Mouse (Mus musculus): ENCODE data around the gene Dld. TPM values are rescaled to one million over a fixed set of nuclear protein-coding genes. Genes with fewer than 3 reads are reported as not detected.
A peak's percentile ranks its signal among the peaks of the same experiment; 100 is the strongest.

Gene Dld
- polyA plus RNA-seq, 1 experiment: 2.8 TPM

DNA sequence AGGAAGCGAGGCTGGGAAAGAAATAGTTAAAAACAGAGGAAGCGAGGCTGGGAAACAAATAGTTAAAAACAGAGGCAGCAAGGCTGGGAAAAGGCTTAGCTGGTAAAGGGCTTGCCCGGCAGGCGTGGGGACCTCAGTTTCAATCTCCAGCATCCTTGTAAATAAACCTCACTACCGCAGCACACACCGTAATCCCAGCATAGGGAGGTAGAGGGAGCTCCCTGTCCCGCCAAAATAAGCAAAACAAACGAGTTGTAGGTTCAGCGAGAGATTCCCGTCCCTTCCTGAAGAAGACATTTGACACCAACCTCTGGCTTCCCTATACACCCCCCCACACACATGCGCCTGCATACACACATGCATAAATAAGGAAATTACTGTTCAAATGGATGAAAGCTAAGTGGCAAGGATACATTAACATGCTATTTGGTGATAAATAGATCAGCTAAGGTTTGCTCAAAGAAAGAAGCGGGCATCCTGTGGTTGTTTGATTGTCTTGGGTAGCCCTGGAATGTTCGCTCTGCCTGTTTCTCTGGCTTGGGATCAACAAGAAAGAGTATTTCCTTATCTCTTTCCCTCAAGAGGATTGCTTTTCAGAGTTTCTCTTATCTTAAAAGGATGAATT lies 25.2 kb upstream of the Dld start:
- no peaks in the 10 kb centered on the region for H3K27me3 ChIP-seq (replicated peaks)
- H3K4me3 ChIP-seq (replicated peaks): peak overlapping the region; percentile 53
- no peaks in the 10 kb centered on the region for H3K36me3 ChIP-seq (replicated peaks; ENCODE audit: low read length)
- H3K9me3 ChIP-seq: no peaks in the 10 kb centered on the region
- H3K4me1 ChIP-seq: peaks cover 28% of the 10 kb centered on the region
- TF ChIP-seq GATA1 (IDR thresholded peaks at IDR 0.05; ENCODE audit: borderline replicate concordance, low read length) (no peak), FLI1 (IDR thresholded peaks at IDR 0.05; ENCODE audit: low read length) (no peak)

DNA sequence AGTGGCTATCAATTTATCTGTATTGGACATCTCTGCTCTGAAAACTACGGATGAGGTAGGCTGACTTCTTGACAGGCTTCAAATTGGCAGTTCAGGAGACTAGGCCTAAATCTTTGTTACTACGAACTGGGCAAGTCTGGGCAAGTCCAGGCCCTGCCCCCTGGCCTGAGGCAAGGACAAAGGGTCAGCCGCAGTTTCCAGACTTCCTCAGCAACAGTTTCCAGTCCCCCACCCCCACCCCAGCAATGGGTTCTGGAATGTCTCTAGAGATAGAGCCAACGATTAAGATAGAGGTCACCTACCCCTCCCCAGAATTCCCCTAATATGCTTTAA lies 24.0 kb upstream of the Dld start:
- H3K9me3 ChIP-seq: no peaks in the 10 kb centered on the region
- no peak overlapping the region for H3K4me3 ChIP-seq (replicated peaks)
- TF ChIP-seq FLI1 (IDR thresholded peaks at IDR 0.05; ENCODE audit: low read length) (no peak), GATA1 (IDR thresholded peaks at IDR 0.05; ENCODE audit: borderline replicate concordance, low read length) (no peak)
- no peaks in the 10 kb centered on the region for H3K27me3 ChIP-seq (replicated peaks)
- no peaks in the 10 kb centered on the region for H3K36me3 ChIP-seq (replicated peaks; ENCODE audit: low read length)
- peaks cover 28% of the 10 kb centered on the region for H3K4me1 ChIP-seq

- H3K4me3 ChIP-seq (replicated peaks): peak overlapping the region; percentile 69
- no peak for TF ChIP-seq GATA1 (IDR thresholded peaks at IDR 0.05; ENCODE audit: borderline replicate concordance, low read length)
- TF ChIP-seq FLI1 (IDR thresholded peaks at IDR 0.05; ENCODE audit: low read length): no peak
- H3K9me3 ChIP-seq: no peaks in the 10 kb centered on the region
- H3K36me3 ChIP-seq (replicated peaks; ENCODE audit: low read length): no peaks in the 10 kb centered on the region
- H3K4me1 ChIP-seq: peaks cover 28% of the 10 kb centered on the region
- no peaks in the 10 kb centered on the region for H3K27me3 ChIP-seq (replicated peaks)
Observed at GRCm38 (mm10) chr12:31374603-31375282, 23.5 kb upstream of the Dld start.

- Histone ChIP-seq H3K36me3 (replicated peaks; ENCODE audit: low read length) (no peaks in the 10 kb centered on the region), H3K4me1 (peaks cover 5% of the 10 kb centered on the region), H3K4me3 (replicated peaks) (no peak overlapping the region), H3K9me3 (no peaks in the 10 kb centered on the region), H3K27me3 (replicated peaks) (no peaks in the 10 kb centered on the region)
- TF ChIP-seq GATA1 (IDR thresholded peaks at IDR 0.05; ENCODE audit: borderline replicate concordance, low read length): no peak
- TF ChIP-seq FLI1 (IDR thresholded peaks at IDR 0.05; ENCODE audit: low read length): no peak
Observed at GRCm38 (mm10) chr12:31369656-31370055, 18.4 kb upstream of the Dld start.

DNA sequence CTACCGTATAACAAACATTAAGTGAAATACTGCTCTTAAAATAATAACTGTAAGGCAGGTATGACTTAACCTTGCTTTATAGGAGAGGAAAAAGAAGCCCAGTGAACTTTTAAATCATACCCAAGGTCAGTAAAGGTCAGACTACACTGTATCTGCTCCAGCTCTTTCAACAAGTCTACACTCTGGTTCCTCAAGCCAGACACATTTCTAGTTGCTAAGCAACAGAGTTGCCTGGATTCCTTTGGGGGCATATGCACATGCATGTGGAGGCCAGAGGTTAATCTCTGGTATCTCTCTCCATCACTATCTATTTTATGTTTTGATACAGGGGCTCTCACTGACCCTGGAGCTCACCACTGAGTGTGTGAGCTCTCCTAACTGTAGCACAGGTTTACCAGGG lies 17.9 kb upstream of the Dld start:
- no peaks in the 10 kb centered on the region for H3K36me3 ChIP-seq (replicated peaks; ENCODE audit: low read length)
- no peaks in the 10 kb centered on the region for H3K4me1 ChIP-seq
- H3K9me3 ChIP-seq: no peaks in the 10 kb centered on the region
- TF ChIP-seq FLI1 (IDR thresholded peaks at IDR 0.05; ENCODE audit: low read length) (no peak), GATA1 (IDR thresholded peaks at IDR 0.05; ENCODE audit: borderline replicate concordance, low read length) (no peak)
- H3K27me3 ChIP-seq (replicated peaks): no peaks in the 10 kb centered on the region
- H3K4me3 ChIP-seq (replicated peaks): no peak overlapping the region

DNA sequence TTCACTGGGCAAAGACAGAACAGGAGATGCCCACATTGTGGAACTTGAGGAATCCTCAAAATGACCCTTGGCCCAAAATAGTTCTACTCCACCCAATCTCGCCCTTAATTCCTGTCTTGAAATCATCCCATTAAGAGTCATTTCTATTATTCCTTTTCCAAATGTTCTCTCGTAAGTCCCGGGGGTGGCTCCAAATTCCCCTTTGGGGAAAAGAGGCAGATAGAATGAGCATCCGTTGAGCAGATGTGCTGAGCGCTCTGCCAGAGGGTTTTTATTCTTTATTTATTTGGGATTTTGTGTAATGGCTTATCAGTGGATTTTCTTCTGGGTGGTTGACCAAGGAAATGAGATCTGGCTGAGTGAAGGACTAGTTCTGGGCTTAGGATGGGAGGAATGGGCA lies 16.5 kb upstream of the Dld start:
- Histone ChIP-seq H3K27me3 (replicated peaks) (no peaks in the 10 kb centered on the region), H3K36me3 (replicated peaks; ENCODE audit: low read length) (no peaks in the 10 kb centered on the region), H3K4me1 (no peaks in the 10 kb centered on the region), H3K4me3 (replicated peaks) (no peak overlapping the region), H3K9me3 (no peaks in the 10 kb centered on the region)
- TF ChIP-seq GATA1 (IDR thresholded peaks at IDR 0.05; ENCODE audit: borderline replicate concordance, low read length) (no peak), FLI1 (IDR thresholded peaks at IDR 0.05; ENCODE audit: low read length) (no peak)

DNA sequence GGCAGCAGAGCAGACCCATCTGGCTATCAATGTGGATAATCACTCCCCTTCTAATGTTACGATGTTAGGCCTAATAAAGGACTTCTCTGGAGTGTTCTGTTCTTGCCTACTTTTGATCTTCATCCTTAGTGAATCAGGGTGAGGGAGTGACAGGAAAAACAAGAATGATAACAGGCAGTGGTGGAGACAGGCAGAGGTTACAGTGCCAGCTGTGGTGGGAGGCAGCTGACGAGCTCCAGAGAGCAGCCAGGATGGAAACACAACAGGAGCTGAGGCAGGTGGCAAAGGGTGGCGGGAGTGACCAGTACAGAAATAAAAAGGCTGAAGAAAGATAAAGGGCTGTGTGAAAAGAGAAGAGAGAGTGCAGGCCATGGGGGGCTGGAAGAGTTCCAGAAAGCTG lies 15.2 kb upstream of the Dld start:
- TF ChIP-seq FLI1 (IDR thresholded peaks at IDR 0.05; ENCODE audit: low read length): no peak
- no peak for TF ChIP-seq GATA1 (IDR thresholded peaks at IDR 0.05; ENCODE audit: borderline replicate concordance, low read length)

GRCm38 (mm10) chr12:31350191-31350943 lies 886 bp downstream of the Dld start:
- Histone ChIP-seq H3K4me1 (peaks cover 25% of the 10 kb centered on the region), H3K27me3 (replicated peaks) (no peaks in the 10 kb centered on the region), H3K36me3 (replicated peaks; ENCODE audit: low read length) (peaks cover 31% of the 10 kb centered on the region), H3K9me3 (peaks cover 10% of the 10 kb centered on the region; the same call in 1 of the 2 replicates), H3K4me3 (replicated peaks) (peak overlapping the region; percentile 100)
- TF ChIP-seq FLI1 (IDR thresholded peaks at IDR 0.05; ENCODE audit: low read length): no peak
- TF ChIP-seq GATA1 (IDR thresholded peaks at IDR 0.05; ENCODE audit: borderline replicate concordance, low read length): no peak

More for the DNA sequence above, 15.2 kb upstream of the Dld start:
- Histone ChIP-seq H3K4me1 (no peaks in the 10 kb centered on the region), H3K9me3 (no peaks in the 10 kb centered on the region), H3K36me3 (replicated peaks; ENCODE audit: low read length) (no peaks in the 10 kb centered on the region), H3K27me3 (replicated peaks) (no peaks in the 10 kb centered on the region), H3K4me3 (replicated peaks) (no peak overlapping the region)

GRCm38 (mm10) chr12:31333261-31333660 lies 18.0 kb downstream of the Dld start:
- peaks cover 84% of the 10 kb centered on the region for H3K36me3 ChIP-seq (replicated peaks; ENCODE audit: low read length)
- H3K9me3 ChIP-seq: no peaks in the 10 kb centered on the region
- H3K4me1 ChIP-seq: no peaks in the 10 kb centered on the region
- no peaks in the 10 kb centered on the region for H3K27me3 ChIP-seq (replicated peaks)
- no peak for TF ChIP-seq FLI1 (IDR thresholded peaks at IDR 0.05; ENCODE audit: low read length)
- no peak for TF ChIP-seq GATA1 (IDR thresholded peaks at IDR 0.05; ENCODE audit: borderline replicate concordance, low read length)
- no peak overlapping the region for H3K4me3 ChIP-seq (replicated peaks)

- Histone ChIP-seq H3K27me3 (replicated peaks) (peaks cover 2% of the 10 kb centered on the region), H3K9me3 (no peaks in the 10 kb centered on the region), H3K4me1 (no peaks in the 10 kb centered on the region), H3K36me3 (replicated peaks; ENCODE audit: low read length) (peaks cover 24% of the 10 kb centered on the region), H3K4me3 (replicated peaks) (no peak overlapping the region)
- TF ChIP-seq GATA1 (IDR thresholded peaks at IDR 0.05; ENCODE audit: borderline replicate concordance, low read length): no peak
- no peak for TF ChIP-seq FLI1 (IDR thresholded peaks at IDR 0.05; ENCODE audit: low read length)
Observed at GRCm38 (mm10) chr12:31327139-31327538, 24.1 kb downstream of the Dld start.
